Comparison of ENCODE assay signal across 7 mouse cellular contexts in the genomic region with DNA sequence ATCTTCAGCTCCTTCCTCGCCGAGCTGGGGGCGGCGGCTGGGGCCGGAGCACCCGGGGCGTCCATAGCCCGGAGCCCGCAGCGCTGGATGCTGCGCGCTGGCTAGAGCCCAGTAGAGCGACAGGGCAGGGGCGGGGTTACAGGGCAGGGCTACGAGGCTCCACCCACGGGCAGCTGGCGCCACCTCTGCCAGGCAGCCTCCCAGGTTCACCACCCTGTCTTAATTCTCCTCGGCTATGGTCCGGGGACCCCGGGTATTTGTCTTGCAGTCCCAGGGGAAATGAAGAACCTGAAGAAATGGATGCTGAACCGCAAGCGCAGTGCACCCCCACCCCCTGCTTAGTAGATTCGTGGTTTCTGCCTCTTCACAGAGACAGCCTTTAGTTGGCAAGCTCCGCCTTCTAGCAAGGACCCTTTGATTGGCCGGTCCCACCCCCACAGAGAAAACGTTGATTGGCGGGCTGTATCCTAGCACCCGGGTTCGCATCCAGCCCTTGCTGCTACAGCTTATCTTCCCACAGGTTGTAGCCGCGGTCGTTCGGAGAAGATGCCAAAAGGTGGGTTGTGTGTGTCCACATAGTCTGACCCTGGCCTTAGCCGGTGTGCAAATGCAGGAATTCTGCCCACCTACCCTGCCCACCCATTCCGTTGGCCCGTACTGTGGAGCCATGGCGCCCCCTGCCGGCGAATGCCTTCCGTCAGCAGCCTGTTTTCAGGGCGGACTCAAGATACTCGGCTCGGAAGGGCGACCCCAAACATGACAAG. TPM values are rescaled to one million over a fixed set of nuclear protein-coding genes. Genes with fewer than 3 reads are reported as not detected.
A peak's percentile ranks its signal among the peaks of the same experiment; 100 is the strongest.
DNase-seq lines count a peak whose midpoint lies in the region; ATAC-seq and TF ChIP-seq lines count a peak whose summit lies in the region.

A gene (minus strand): TSS at position 385 of the 764 bp plus-strand sequence.

- H3K4me2 ChIP-seq in intestine, embryonic 15.5 days (replicated peaks): peak within 1 kb of the TSS; percentile 89

- ATAC-seq in intestine, embryonic 15.5 days: peak; percentile 42

- H3K4me3 ChIP-seq in intestine, embryonic 15.5 days (replicated peaks): peak within 1 kb of the TSS; percentile 42
- peak within 1 kb of the TSS; percentile 99 for H3K4me3 ChIP-seq in midbrain, embryonic 10.5 days
- peak within 1 kb of the TSS; percentile 70 for H3K4me3 ChIP-seq in small intestine, adult 2 months (ENCODE audit: low read depth, low read length)

- peak; percentile 90 for DNase-seq in adrenal gland, postnatal 10 days
- DNase-seq in embryo, embryonic 11 days: peak; percentile 83
- DNase-seq in gastrocnemius, postnatal 36 days: peak; percentile 77 to 80
- DNase-seq in left cerebral cortex, postnatal 4 days: peak; percentile 88
- DNase-seq in midbrain, embryonic 10.5 days (ENCODE audit: low spot score): peak; percentile 79

- H3K36me3 ChIP-seq in intestine, embryonic 15.5 days: no peaks in the 10 kb centered on the region
- H3K36me3 ChIP-seq in midbrain, embryonic 10.5 days: peaks cover 82% of the 10 kb centered on the region
- H3K36me3 ChIP-seq in small intestine, adult 2 months (ENCODE audit: control insufficient read depth, insufficient read depth, low read length): peaks cover 9% of the 10 kb centered on the region

- peak within 1 kb of the TSS; percentile 47 for H3K9ac ChIP-seq in intestine, embryonic 15.5 days

- intact Hi-C loops in gastrocnemius, postnatal 36 days (cut with DNase I): loop anchor here (2.0 to 5.0 kb wide), 4 partner anchors 16 to 65 kb away; a partner anchor contains a TSS
- intact Hi-C loops in left cerebral cortex, postnatal 4 days (cut with DNase I): no loop called here

- 4% methylated on average over 44 of the region's 44 CpGs for WGBS in intestine, embryonic 15.5 days
- WGBS in midbrain, embryonic 10.5 days: 2% methylated on average over 44 of the region's 44 CpGs
- 4% methylated on average over 44 of the region's 44 CpGs for WGBS in small intestine, adult 2 months

- peak; percentile 69 for TF ChIP-seq POLR2A in small intestine, adult 2 months (IDR thresholded peaks at IDR 0.05; ENCODE audit: low read depth, low read length)

- no peaks in the 10 kb centered on the region for H3K27me3 ChIP-seq in intestine, embryonic 15.5 days (replicated peaks)
- H3K27me3 ChIP-seq in midbrain, embryonic 10.5 days (ENCODE audit: low read depth, poor library complexity, severe bottlenecking): peaks cover 16% of the 10 kb centered on the region
- H3K27me3 ChIP-seq in small intestine, adult 2 months (ENCODE audit: control insufficient read depth, insufficient read depth, low read length): no peaks in the 10 kb centered on the region

- H3K9me3 ChIP-seq in intestine, embryonic 15.5 days: no peaks in the 10 kb centered on the region
- H3K9me3 ChIP-seq in midbrain, embryonic 10.5 days (replicated peaks): no peaks in the 10 kb centered on the region

- peaks cover 57% of the 10 kb centered on the region for H3K4me1 ChIP-seq in intestine, embryonic 15.5 days (replicated peaks)
- peaks cover 64% of the 10 kb centered on the region for H3K4me1 ChIP-seq in midbrain, embryonic 10.5 days
- peaks cover 30% of the 10 kb centered on the region for H3K4me1 ChIP-seq in small intestine, adult 2 months (ENCODE audit: control insufficient read depth, insufficient read depth, insufficient read length, low read length)

- peak; percentile 97 for TF ChIP-seq CTCF in small intestine, adult 2 months (IDR thresholded peaks at IDR 0.05; ENCODE audit: extremely low read depth, insufficient read length, insufficient replicate concordance, low read depth, low read length)

- H3K27ac ChIP-seq in intestine, embryonic 15.5 days: peak within 1 kb of the TSS; percentile 66; the same call in 1 of the 2 replicates
- H3K27ac ChIP-seq in midbrain, embryonic 10.5 days (replicated peaks): peak within 1 kb of the TSS; percentile 52
- peak within 1 kb of the TSS; percentile 26 for H3K27ac ChIP-seq in small intestine, adult 2 months (ENCODE audit: insufficient read depth, low read depth, low read length)

RNA-seq across cellular contexts. Expression of the gene that starts here (rescaled TPM):
- total RNA-seq in adrenal gland, postnatal 10 days (2021): 1 to 10 TPM; 1.6 to 1.8 TPM
- under 1 TPM; 0.15 to 0.38 TPM for total RNA-seq in gastrocnemius, postnatal 36 days (2021)
- polyA plus RNA-seq in intestine, embryonic 15.5 days (2015; fragmentation: Nextera tagmentation; extraction: Ambion mirVana): 1.7 and 2.3 TPM in 2 replicates
- 10 to 100 TPM; 44.0 to 48.8 TPM for total RNA-seq in left cerebral cortex, postnatal 4 days (2021)
- polyA plus RNA-seq in midbrain, embryonic 10.5 days (2016; fragmentation: Nextera tagmentation; extraction: Ambion mirVana): 1.4 and 1.9 TPM in 2 replicates
- polyA plus RNA-seq in small intestine, adult 2 months (2012; rRNA removed): 28.0 and 91.6 TPM in 2 replicates

Comparison
In these comparisons a context has a peak if more than half of its experiments do, and no peak if none do; other contexts are left out.
1. Peak in every context shown above with its lines: DNase-seq, ATAC-seq, H3K4me3 ChIP-seq and H3K27ac ChIP-seq.
2. RNA of the gene that starts here (total RNA-seq): 44.0 to 48.8 TPM in left cerebral cortex, postnatal 4 days; 1.6 to 1.8 TPM in adrenal gland, postnatal 10 days and 0.15 to 0.38 TPM in gastrocnemius, postnatal 36 days; every median in the first group is over 10 times any median in the second.
3. Peak in DNase-seq in gastrocnemius, postnatal 36 days; RNA of the gene not detected or under 1 TPM.
4. H3K4me3 ChIP-seq: peak in every context shown above with its lines; median percentile 99 in midbrain, embryonic 10.5 days; 70 in small intestine, adult 2 months; 42 in intestine, embryonic 15.5 days.